15 mouse cellular contexts compared by ENCODE assay signal in genomic region chr5:4867849-4868562, GRCm38 (mm10).
DNase-seq lines count a peak whose midpoint lies in the region; ATAC-seq and TF ChIP-seq lines count a peak whose summit lies in the region.
"Had no signal": no experiment of that assay in that cellular context is flagged by ENCODE, and none has a peak within 500 bp of the region (broad histone marks: within the 10 kb centered on the region; RNA-seq: fewer than 3 reads in every experiment).

No protein-coding gene starts in this region.

- H3K4me3 ChIP-seq in forebrain, embryonic 12.5 days (replicated peaks): no peak overlapping the region
- no peak overlapping the region for H3K4me3 ChIP-seq in midbrain, embryonic 11.5 days (ENCODE audit: low read depth, low read length)
- H3K4me3 ChIP-seq: heart, embryonic 13.5 days had no signal

- no peak overlapping the region for H3K9ac ChIP-seq in forebrain, embryonic 12.5 days
- no peak overlapping the region for H3K9ac ChIP-seq in midbrain, embryonic 11.5 days (ENCODE audit: low read length)
- H3K9ac ChIP-seq: heart, embryonic 13.5 days had no signal

- WGBS in forebrain, embryonic 12.5 days: 12% methylated on average over 6 of the region's 6 CpGs
- 19% methylated on average over 6 of the region's 6 CpGs for WGBS in midbrain, embryonic 11.5 days

- H3K27ac ChIP-seq in forebrain, embryonic 12.5 days: peak overlapping the region; percentile 89
- peak overlapping the region; percentile 45; the same call in 1 of the 2 replicates for H3K27ac ChIP-seq in midbrain, embryonic 11.5 days (ENCODE audit: low read depth, low read length)
- H3K27ac ChIP-seq: heart, embryonic 13.5 days had no signal

- CTCF ChIA-PET in Patski (lab: Charles Lee): interaction anchor here (1.3 to 2.5 kb wide), 3 partner anchors 9 to 32 kb away, joined by 3 to 13 read pairs (median 7); no protein-coding TSS in a partner anchor

- ATAC-seq in Patski: no peak
- ATAC-seq in forebrain, embryonic 12.5 days (ENCODE audit: low FRiP score): peak; percentile 88
- peak; percentile 25; the same call in 1 of the 2 replicates for ATAC-seq in midbrain, embryonic 11.5 days (ENCODE audit: low FRiP score)
- no peak for ATAC-seq in erythroid progenitor cell, adult 5-6 weeks (replicated peaks; ENCODE audit: low FRiP score, poor library complexity, severe bottlenecking)

- peaks cover 53% of the 10 kb centered on the region for H3K4me1 ChIP-seq in forebrain, embryonic 12.5 days
- H3K4me1 ChIP-seq in midbrain, embryonic 11.5 days (ENCODE audit: control insufficient read depth, insufficient read depth, low read length): peaks cover 30% of the 10 kb centered on the region

- DNase-seq in kidney, adult 9 months: peak; percentile 35
- no peak for DNase-seq in kidney, postnatal 36 days
- peak; percentile 37 for DNase-seq in Patski (ENCODE audit: low read depth, low spot score)
- peak; percentile 85 for DNase-seq in midbrain, embryonic 11.5 days (ENCODE audit: low spot score, missing footprints)
- no peak for DNase-seq in B cell, adult 2 months
- DNase-seq in urinary bladder, postnatal 14 days (ENCODE audit: low spot score): no peak
- DNase-seq: cerebellum, adult 11 months; gastrocnemius, postnatal 25 days; layer of hippocampus, adult 9-11 months; liver; lung, adult 2 months; right cerebral cortex, postnatal 4 days had no signal

- peak overlapping the region; percentile 23; the same call in 1 of the 2 replicates for H3K4me2 ChIP-seq in forebrain, embryonic 12.5 days
- H3K4me2 ChIP-seq in midbrain, embryonic 11.5 days: no peak overlapping the region
- H3K4me2 ChIP-seq: heart, embryonic 13.5 days had no signal

- no peaks in the 10 kb centered on the region for H3K27me3 ChIP-seq in Patski
- peaks cover 11% of the 10 kb centered on the region for H3K27me3 ChIP-seq in forebrain, embryonic 12.5 days
- H3K27me3 ChIP-seq in midbrain, embryonic 11.5 days (ENCODE audit: control insufficient read depth, insufficient read depth, low read length): no peaks in the 10 kb centered on the region
- H3K27me3 ChIP-seq: heart, embryonic 13.5 days had no signal

- H3K36me3 ChIP-seq in forebrain, embryonic 12.5 days (replicated peaks): no peaks in the 10 kb centered on the region
- no peaks in the 10 kb centered on the region for H3K36me3 ChIP-seq in midbrain, embryonic 11.5 days (ENCODE audit: control insufficient read depth, insufficient read depth, low read length)

- no peak for TF ChIP-seq CTCF in Patski (IDR thresholded peaks at IDR 0.05)

- H3K9me3 ChIP-seq in forebrain, embryonic 12.5 days: no peaks in the 10 kb centered on the region
- H3K9me3 ChIP-seq in midbrain, embryonic 11.5 days (ENCODE audit: control insufficient read depth, low read length): no peaks in the 10 kb centered on the region
- H3K9me3 ChIP-seq: heart, embryonic 13.5 days had no signal

- POLR2A ChIA-PET in Patski (lab: Charles Lee): interaction anchor here (0.6 kb wide), 1 partner anchor 528 kb away, joined by 4 read pairs; no protein-coding TSS in a partner anchor

- in situ Hi-C loops in Patski (cut with MboI; ENCODE audit: low pct_unique_long_range_greater_than_20kb): no loop called here

Comparison
In these comparisons a context has a peak if more than half of its experiments do, and no peak if none do; other contexts are left out.
1. DNase-seq: peak in kidney, adult 9 months (single experiment), Patski (single experiment) and midbrain, embryonic 11.5 days (single experiment); none in kidney, postnatal 36 days (0 of 2), B cell, adult 2 months (0 of 2) and urinary bladder, postnatal 14 days (single experiment).
2. ATAC-seq: peak in forebrain, embryonic 12.5 days (single experiment) and midbrain, embryonic 11.5 days (single experiment); none in Patski (single experiment) and erythroid progenitor cell, adult 5-6 weeks (single experiment).